Mouse (Mus musculus) retina, postnatal 7 days (tissue): ENCODE measurements at regions not wholly inside any gene's neighbourhood (a gene's known extent, or its start where the extent isn't known, plus 50 kb on each side); places are given as distances from the start of the nearest gene placed in this dataset.

Experiments
- DNase-seq: peaks from one replicate; pipeline ENCODE4 v3.0.0-alpha.2; 2012; ENCODE audit warnings: low read depth, low spot score

- no peak for DNase-seq
Measured at GRCm38 (mm10) chr7:134436917-134437316, 51.5 kb upstream of the D7Ertd443e start.

GRCm38 (mm10) chr7:134439281-134439680 is 53.8 kb upstream of the D7Ertd443e start:
- DNase-seq: no peak

DNA sequence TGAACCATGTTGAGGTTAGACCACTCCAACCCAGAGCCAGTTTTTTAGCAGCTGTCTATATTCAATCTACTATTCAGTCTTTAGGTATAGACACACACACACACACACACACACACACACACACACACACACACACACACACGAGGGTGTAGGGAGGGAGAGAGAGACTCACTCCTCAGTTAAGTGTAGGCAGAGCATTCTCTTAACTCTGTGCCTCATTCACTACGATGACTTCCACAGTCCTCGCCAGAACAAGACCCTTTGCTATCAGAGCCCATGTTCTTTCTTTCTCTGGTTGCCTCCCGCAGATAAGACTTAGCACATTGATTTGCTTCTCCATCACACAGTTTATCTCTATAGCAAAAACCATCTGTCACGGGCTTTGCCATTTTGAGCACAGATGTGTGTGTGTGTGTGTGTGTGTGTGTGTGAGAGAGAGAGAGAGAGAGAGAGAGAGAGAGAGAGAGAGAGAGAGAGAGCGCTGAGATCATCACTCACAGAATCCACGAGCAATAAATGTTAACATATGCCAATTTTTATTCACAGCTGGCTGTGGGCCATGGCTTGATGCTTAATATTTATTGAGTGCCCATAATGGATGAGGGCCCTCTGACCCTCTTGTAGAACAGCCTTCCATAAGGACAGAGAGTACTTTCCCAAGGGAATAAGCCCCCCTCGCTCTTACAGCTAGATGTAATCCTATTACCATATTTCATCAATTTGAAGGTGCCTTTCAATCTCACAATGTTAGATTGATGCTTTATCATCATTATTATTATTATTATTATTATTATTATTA is 59.7 kb upstream of the D7Ertd443e start:
- no peak for DNase-seq

DNA sequence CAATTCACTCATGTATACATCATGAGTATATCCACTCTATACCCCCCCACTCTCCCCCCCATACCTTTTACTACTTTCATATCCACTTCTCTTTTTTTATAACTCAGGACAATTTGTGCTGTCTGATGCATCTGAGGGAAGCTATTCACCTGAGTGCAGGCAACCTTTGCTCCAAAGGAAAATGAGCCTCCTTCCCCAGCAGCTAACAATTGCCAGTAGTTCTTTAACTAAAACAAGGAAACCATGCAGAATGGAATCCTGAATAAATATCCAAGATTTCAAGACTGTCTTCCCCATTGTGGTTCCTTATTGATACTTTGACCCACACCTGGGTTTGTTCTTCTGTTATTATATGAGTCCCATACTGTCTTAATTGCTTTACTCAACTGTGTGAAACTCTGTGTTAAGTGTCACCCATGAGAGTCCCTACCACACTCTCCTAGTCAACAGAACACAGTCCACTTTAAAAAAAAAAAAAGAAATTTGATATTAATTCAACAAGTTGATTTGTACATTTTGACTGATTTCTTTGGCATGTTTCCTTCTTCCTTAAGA is 62.3 kb upstream of the D7Ertd443e start:
- DNase-seq: no peak

- DNase-seq: no peak
Measured at GRCm38 (mm10) chr7:134448831-134449230, 63.4 kb upstream of the D7Ertd443e start.

- DNase-seq: no peak
Measured at GRCm38 (mm10) chr7:134462677-134463076, 77.2 kb upstream of the D7Ertd443e start.

DNA sequence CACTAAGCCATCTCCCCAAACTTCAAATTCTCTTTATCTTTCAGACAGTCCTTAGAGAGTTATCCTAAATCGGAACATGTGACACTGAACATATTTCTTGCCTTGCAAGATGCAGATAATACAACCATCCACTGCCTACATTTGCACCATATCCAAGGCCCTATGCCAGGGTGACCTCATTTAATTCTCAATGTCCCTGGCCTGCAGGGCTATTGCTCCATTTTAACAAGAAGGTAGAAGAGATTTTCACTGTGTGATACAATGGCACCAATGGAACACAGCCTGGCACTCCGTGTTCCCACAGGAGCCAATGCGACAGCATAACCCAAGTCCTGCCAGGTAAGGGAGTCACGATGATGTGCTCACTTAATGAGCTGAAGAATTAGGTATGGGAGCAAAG is 77.9 kb upstream of the D7Ertd443e start:
- no peak for DNase-seq

DNA sequence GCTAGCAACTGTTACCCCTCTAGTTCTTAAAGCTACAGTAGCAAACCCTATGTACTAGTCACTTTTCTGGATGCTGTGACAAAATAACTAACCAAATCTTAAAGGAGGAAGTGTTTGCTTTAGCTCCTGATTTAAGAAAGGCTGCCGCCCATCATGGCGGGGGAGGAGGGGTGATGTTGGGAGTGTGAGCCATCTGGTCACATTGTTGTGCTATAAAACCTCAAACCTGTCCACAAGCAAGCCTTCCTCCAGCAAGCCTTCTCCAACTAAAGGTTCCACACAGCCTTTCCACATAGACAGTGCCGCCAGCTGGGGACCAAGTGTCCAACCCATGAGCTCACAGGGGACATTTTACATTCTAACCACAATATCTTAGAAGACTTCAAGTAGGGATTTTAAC is 81.8 kb upstream of the D7Ertd443e start:
- DNase-seq: no peak

DNA sequence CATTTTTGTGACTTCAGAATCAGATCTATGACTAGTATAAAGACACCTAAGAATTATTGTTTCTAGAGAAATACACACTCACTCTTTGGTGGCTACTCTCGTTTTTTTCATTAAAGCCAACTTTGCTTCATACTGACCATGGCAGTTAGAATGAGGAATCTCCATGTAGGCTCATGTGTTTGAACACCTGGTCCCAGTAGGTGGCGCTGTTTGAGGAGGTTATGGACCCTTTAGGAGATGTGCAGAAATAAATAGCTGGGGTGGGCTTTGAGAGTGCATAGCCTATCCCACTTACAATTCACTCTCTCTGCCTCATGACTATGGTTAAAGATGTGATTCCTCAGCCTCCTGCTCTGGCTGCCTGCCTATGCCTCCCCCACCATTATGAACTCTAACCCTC is 85.8 kb upstream of the D7Ertd443e start:
- no peak for DNase-seq

- DNase-seq: no peak
Measured at GRCm38 (mm10) chr7:134491326-134491725, 105.9 kb upstream of the D7Ertd443e start.

GRCm38 (mm10) chr7:134497219-134497618 is 111.8 kb upstream of the D7Ertd443e start:
- DNase-seq: no peak

- no peak for DNase-seq
Measured at GRCm38 (mm10) chr7:134497870-134498269, 112.4 kb upstream of the D7Ertd443e start.

GRCm38 (mm10) chr7:134498716-134499115 is 113.3 kb upstream of the D7Ertd443e start:
- no peak for DNase-seq

- DNase-seq: no peak
Measured at GRCm38 (mm10) chr7:134499429-134499828, 114.0 kb upstream of the D7Ertd443e start.

- no peak for DNase-seq
Measured at GRCm38 (mm10) chr7:134500210-134500609, 114.7 kb upstream of the D7Ertd443e start.

DNA sequence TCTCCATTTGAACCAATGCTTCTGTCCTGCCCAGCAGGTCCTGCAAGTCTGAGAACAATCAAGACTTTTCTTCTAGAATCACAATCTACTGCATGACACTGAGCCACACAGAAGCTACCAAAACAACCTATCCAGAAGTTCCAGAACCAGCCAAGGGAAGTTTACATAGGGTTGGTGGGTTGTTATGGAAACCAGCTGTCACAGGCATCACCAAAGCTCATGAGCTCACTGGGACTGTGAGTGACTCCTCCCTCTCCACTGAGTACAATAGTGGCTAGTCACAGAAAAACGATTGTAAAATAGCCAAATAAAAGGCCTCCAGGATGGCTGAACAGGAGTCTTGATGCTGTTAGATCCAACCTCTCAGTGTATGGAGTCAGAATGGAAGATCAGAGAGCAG is 115.6 kb upstream of the D7Ertd443e start:
- DNase-seq: no peak

- DNase-seq: no peak
Measured at GRCm38 (mm10) chr7:134510333-134510928, 125.0 kb upstream of the D7Ertd443e start.

DNA sequence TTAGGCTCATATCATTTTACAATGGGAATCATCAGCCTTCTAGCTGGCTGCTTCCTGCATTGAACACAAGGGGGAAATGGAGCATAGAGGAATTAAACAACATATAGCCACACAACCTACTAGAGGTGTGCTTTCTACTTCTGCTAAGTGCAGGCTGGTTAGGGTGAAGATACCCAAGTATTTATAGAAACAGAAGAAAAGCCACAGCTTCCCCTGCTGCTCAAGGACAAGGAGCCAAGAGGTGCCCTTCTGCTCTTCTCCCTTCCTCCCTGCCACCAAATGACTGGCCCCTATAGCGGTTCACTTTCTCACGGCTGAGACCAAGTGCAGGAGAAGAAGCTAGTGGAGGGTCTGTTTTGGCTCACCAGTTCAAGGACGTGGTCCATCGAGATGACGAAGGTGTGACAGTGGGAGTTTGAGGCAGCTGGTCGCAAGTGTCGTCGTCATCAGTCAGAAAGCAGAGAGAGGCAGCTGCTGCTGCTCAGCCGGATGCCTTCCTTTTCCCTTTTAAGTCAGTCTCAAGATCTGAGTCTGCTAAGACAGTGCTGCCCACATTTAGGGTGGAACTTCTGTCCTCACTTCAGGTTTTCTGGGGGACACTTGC is 134.0 kb upstream of the D7Ertd443e start:
- no peak for DNase-seq

GRCm38 (mm10) chr7:134523897-134524296 is 138.4 kb upstream of the D7Ertd443e start:
- no peak for DNase-seq

DNA sequence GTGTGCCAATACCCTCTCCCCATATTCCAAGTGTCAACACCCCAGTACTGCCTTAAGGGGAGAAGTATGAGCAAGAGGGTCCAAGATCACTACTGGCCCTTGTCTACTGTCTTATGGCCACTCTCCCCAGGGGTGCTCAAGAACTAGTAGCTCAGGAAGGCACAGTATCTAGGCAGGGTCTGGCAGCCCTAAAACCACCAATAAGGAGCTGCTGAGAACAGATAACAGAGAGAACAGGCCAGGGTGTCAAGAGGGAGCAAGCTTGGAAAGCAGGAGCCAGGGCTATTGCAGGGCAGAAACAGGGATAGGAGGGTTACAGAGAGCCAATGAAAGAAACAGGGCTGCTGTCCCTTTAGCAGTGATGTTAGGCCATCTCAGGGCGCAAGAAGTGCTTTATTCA is 139.6 kb upstream of the D7Ertd443e start:
- no peak for DNase-seq

GRCm38 (mm10) chr7:134525461-134525860 is 140.0 kb upstream of the D7Ertd443e start:
- no peak for DNase-seq

- DNase-seq: no peak
Measured at GRCm38 (mm10) chr7:134527351-134527750, 141.9 kb upstream of the D7Ertd443e start.

GRCm38 (mm10) chr7:134528026-134528425 is 142.4 kb upstream of the Dock1 start:
- no peak for DNase-seq
